Mouse (Mus musculus) cortical plate, adult 2 months (tissue): ENCODE results near the gene Rtl6.

Source experiments
- CTCF ChIP-seq: fragments of 200-500 bp; IDR thresholded peaks from 2 replicates; pipeline ENCODE4 v1.5.1; 2011; ENCODE audit warnings: mild to moderate bottlenecking, control low read depth, low read length; ENCODE audit not compliant: insufficient read depth; ENCODE audit errors: extremely low read depth
- POLR2A ChIP-seq: fragments of 200-500 bp; IDR thresholded peaks from 2 replicates; pipeline ENCODE4 v1.6.1; 2011; ENCODE audit warnings: mild to moderate bottlenecking, low read length, control low read depth; ENCODE audit not compliant: insufficient read depth; ENCODE audit errors: extremely low read depth

DNA sequence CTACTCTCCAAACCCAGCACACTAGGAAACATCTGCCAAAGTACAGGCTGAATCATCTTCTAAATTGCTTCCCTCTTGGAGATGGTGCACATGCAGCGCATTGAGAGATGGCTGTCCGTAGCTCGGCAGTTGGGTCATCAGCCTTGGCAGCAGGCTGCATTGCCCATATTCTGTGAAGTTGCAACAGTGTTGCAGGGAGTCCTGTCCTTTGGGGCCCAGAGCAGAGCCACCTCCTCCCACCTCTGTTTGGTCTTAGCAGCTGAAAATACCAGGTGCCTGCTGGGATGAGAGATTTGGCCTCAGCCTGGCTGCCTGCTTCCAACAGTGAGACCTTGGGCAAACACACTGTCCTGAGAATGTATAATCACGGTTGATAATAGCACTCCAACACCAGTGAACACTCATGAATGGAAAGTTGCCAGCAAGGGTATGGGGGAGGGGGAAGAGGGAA, 30.8 kb upstream of the Rtl6 start:
- no peak for TF ChIP-seq CTCF
- no peak for TF ChIP-seq POLR2A
